Mouse (Mus musculus) liver, embryonic 14.5 days (tissue): ENCODE results near the gene Tbc1d22a.

Experiments
- CTCF ChIP-seq: IDR thresholded peaks from 2 replicates; pipeline ENCODE4 v1.5.1; 2016; ENCODE audit warnings: antibody characterized with exemption, low read depth, control low read depth
- EP300 ChIP-seq: IDR thresholded peaks from 2 replicates; pipeline ENCODE4 v1.6.1; 2016; ENCODE audit warnings: antibody characterized with exemption, low read depth

- TF ChIP-seq CTCF (no peak), EP300 (no peak)
Measured at GRCm38 (mm10) chr15:86203942-86204561, 10.2 kb upstream of the Tbc1d22a start.
